Mouse (Mus musculus) left cerebral cortex, postnatal 14 days (tissue): ENCODE measurements around the gene Gm20388. TPM values are rescaled to one million over a fixed set of nuclear protein-coding genes. Genes with fewer than 3 reads are reported as not detected.

Experiments used
- DNase-seq, 2 experiments: peaks; one replicate each; pipeline ENCODE4 v3.0.0; 2021 to 2022; ENCODE audit warnings: low spot score in 2 of 2, mixed read lengths in 1 of 2
- intact Hi-C: fragments of 180-260 bp; cut with DNase I; formaldehyde crosslinking; loops from one replicate; pipeline ENCODE4 v1.15.1; 2025
- total RNA-seq, 2 experiments: library from RNA; stranded (reverse); gene quantifications; 2 replicates each; pipeline ENCODE4 v1.2.3; 2021

Gm20388 gene
- total RNA-seq, 2 experiments from 2014 or later, result 2.8 to 7.3 TPM

DNA sequence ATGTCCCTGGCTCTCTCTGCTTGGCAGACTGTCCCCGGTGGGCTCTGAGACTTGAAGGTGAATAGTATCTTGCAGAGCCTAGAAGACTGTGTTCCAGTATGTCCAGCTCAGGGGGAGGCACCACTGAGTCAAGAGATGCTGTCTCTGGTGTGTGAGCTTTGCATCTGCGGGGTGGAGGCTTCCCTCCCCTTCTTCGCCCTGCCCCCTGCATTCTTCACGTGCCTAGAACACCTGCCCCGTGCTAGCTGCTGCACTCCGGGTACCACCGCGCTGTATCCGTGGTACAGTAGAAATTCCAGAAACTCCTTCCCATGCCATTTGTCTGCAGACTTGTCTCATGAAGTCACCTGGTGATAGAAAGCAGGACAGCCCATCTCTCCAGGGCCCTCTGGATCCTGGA lies 2163.3 kb downstream of the Gm20388 start:
- DNase-seq, result no peak
- intact Hi-C loops, result no loop called here

DNA sequence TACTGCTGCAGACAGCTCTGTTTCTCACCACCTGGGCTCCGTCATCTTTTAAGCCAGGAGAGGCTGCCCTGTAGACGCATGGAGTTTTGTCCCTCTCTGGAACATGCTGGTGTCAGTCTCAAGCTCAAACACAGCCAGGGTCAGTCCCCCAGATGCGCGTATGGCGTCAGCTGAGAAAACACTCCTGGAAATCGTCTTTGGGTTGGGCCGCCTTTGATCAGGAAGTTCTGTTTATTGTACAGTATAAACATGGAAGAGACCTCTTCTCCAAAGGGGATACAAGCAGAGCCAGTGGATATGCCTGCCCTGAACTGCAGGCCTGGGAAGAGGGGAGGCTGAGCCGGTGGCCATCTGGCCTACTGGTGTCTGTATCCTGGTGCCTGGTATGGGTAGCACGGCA lies 2163.8 kb downstream of the Gm20388 start:
- intact Hi-C loops, result no loop called here

DNA sequence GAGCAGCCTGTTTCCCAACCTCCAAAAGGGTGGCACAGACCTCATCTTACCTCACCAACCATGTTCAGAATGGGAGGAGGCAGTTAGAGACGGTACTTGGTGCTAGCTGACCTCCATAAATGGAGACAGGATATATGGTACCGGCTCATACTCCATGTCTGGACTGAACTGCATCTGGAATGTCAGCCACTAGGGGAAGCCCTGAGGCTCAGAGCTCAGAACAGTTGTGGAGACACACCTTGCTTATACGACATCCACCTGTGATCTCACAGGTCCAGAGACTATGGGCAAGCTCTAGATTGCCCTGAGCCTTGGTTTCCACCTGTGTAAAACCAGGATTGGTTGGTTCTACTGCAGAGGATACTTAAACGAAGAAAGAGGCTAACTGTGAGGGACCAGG lies 2164.3 kb downstream of the Gm20388 start:
- intact Hi-C loops, result no loop called here
- no peak for DNase-seq

More for the DNA sequence above, 2163.8 kb downstream of the Gm20388 start:
- DNase-seq, result no peak

DNA sequence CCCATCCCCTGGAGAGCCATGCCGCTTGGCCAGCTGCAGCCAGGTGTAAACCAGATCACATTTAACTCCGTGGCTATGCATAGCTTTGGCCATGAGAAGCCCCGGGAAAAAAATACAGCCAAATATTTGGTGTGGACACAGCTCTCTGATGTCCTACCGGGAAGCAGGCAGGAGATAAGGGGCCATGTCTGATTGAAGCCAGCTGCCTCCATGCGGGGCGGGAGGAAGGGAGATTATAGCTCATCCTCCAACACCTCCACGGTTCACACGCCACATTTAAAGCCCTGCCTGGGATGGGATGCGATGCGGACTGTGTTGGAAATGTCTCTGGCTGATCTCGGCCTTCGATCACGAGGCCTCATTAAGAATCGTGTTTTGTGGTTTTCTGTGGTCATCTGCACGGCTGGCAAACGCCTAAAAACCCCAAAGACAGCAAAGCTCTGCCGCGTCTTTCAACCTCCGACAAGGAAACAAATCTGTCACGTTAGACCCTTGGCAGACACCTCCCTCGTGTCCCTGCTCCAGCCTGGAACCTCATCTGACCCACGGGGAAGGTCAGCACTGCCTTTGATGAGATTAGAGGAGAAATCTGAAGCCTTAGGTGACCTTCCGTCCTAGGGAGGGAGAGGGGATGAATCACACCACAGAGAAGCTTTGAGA lies 2165.7 kb downstream of the Gm20388 start:
- DNase-seq, result no peak
- intact Hi-C loops, result no loop called here

DNA sequence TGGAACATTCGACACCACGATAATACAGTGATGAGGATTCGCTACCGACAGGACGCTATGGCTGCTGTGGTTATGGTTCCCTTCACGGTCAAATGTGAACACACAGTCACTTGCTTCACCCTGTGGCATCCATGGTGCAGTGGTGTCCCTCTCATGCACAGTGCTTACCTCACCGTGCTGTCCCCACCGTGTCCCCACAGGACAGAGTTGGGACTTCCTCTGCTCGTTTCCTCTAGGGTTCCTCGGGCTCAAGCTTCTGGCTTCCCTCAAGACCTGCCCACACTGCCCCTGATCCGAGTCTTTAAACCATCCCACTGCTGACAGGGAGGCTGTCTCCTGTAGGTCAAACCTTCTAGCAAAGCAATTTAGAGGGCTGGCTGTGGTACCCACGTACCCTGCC lies 2167.7 kb downstream of the Gm20388 start:
- intact Hi-C loops, result no loop called here
- DNase-seq, result no peak

DNA sequence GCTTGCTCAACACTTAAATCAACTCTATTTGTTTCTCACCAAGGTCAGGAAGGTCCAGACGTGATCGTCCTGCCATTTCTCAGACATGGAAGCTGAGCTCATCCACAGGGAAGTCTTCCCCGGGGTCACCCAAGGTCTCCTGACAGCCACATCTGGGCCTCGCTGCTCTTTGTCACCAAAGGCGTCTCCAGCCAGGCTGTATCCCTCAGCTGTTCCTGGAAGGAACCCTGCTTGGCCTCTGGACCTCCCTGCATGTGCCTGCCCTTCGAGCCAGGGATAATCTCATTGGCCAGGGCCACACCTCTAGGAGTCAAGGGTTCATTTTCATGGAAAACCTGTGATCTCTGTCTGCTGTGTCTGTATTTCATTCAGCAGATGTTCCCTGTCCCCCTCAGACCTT lies 2168.5 kb downstream of the Gm20388 start:
- intact Hi-C loops, result no loop called here
- no peak for DNase-seq

DNA sequence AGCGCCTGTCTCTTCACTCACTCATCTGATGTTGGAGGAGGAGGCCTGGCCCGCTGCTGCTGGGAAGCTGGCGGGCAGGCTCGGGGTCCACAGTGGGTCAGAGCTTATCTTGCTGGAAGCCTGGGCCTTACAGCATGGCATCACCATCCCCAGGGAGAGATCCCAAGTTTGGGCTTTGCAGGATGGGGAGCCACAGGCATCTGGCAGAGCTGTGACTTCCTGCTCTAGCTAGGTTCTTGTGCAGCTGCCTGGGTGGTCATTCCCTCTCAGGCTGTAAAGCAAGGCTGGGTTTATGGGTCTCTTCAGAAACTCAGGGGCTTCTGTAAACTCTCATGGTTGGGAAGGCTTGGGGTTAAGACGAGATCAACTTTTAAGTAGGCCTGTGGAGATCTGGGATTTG lies 2169.7 kb downstream of the Gm20388 start:
- no peak for DNase-seq
- intact Hi-C loops, result no loop called here

DNA sequence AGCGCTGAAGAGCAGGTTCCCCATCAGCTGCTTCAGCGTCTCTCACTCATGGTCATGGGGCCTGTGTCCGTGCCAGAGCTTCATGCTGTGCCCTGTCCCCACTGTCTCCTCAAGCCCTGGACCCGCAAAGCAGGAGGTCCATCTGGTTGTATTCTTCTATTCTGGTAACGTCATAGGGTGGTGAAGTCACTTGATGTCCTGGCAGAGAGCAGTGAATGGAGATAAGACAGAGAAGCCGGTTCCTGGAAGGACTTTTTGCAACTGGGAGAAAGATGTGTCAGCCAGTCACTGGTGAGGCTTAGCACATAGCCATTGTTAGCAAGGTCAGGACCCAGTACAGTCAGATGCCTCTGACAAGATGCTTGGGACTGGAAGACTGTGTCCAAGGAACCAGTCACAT lies 2172.8 kb downstream of the Gm20388 start:
- DNase-seq, result no peak
- intact Hi-C loops, result no loop called here

DNA sequence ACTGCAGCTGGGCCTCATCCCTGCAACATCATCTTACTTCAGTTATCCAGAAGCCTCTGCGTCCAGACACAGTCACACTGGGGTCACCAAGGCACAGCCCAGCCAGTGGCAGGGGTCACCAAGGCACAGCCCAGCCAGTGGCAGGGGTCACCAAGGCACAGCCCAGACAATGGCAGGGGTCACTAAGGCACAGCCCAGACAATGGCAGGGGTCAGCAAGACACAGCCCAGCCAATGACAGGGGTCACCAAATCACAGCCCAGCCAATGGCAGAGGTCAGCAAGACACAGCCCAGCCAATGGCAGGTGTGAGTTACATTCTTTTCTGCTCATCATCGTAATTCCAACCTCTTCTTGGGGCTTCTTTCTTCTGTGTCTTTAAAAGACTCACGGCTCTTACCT lies 2173.5 kb downstream of the Gm20388 start:
- intact Hi-C loops, result no loop called here
- DNase-seq, result no peak

DNA sequence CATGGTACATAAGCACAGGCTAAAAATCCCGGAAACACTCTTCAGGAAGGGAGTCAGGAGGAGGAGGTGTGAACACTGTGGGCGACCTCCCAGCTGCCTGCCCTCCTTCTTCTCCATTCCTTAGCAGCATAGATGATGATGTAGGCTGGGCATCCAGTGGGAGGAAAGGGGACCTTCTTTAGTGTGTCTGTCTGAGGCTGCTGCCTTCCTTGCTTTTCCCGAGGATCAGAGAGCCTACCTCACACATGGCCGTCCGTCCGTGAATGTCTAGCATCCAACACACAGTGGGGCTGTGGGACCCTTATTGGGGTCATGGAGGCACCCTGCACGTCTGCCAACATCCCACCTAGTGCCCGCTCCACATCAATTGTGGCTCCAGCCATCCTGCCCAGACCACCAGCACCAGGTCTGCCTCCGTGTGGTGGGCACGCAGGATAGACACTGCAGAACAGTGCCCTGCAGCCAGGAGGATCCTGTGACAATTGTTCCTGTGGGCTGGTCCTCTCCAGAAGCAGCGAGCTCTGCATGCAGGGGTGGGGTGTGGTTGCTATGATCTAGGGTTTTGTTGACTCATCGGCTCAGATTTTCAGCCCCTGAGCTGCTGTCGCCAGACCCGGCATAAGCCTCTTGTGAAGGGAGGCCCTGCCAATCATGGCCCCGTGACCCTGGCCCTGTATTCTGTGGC lies 2174.2 kb downstream of the Gm20388 start:
- intact Hi-C loops, result no loop called here
- peak; percentile 69 to 86 for DNase-seq

DNA sequence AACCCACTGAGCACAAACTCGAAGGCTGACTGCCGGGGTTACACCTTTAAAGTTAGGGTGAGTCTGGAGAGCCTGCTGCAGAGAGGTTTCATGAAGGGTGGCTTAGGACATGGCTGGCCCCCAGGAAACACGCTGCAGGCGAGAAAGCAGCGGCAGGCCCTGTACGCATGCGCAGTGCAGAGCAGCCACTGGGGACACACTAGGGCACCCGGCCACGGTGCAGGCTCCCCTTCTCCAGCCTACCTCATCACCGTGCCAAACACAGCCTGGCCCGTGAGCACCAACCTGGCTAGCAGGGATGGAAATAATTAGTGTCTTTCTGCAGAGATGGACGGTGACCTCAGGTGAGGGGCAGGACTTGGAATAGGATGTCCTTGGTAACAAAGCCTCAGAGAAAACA lies 2175.4 kb downstream of the Gm20388 start:
- intact Hi-C loops, result no loop called here
- DNase-seq, result no peak

DNA sequence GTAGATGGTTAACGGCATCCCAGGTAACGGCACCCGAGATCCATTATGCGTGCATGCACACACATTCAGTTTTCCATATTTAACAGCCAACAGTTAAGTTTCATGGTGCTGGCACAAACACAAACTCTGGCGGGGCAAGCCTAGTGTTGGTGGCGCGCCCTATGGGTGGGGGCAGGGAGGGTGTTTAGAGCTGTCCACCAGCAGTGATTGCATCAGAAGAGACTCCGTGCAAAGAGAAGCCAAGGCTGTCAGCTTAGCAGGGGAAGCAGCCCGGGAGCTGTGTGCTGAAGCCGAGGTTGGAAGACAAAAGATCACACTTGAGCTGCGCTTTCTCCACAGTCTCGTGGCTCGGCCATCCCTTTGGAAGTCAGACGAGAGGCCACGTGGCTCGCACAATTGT lies 2178.0 kb downstream of the Gm20388 start:
- no peak for DNase-seq
- intact Hi-C loops, result no loop called here

DNA sequence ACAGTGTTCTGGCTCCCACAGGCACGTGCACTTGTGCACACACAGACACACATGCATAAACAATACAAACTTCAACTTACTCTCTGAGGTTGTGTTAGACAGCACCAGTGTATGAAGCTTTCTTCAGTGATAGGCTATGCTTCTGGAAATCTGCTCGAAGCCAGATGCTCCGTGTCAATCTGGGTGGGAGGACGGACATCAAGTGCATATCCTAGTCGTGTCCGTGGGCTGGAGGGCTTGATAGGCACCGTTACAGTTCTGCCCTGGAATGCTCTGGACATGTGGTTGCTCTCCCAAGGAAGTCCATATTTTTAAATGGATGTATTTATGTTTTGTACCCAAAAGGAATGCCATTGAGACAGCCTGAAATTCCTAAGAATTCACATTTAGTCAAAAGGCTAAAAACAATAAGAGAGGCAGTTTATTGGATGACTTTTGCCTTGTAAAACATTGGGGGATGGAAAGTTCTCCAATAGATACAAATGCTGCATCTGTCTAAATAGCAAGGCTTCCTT lies 2178.6 kb downstream of the Gm20388 start:
- intact Hi-C loops, result no loop called here
- peak in 1 of 2 experiments; percentile 25 for DNase-seq

DNA sequence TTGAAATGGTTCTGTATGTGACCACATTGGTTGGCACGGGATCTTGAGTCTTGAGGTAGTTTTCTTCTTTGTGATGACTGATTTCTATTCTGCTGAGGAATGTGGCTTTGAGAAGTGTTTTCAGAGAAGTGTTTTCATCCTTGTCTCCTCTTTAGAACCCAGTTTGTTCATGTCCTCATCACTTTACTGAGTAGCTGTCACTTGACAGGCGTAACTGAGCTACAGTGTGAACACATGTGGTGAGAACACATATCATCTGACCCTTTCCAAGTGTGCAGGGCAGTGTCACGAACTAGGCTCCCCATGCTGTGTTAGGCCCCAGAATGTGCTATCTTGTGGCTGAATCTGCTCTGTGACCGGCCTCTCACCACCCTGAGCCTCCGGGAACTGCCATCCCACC lies 2181.8 kb downstream of the Gm20388 start:
- intact Hi-C loops, result no loop called here
- no peak for DNase-seq

DNA sequence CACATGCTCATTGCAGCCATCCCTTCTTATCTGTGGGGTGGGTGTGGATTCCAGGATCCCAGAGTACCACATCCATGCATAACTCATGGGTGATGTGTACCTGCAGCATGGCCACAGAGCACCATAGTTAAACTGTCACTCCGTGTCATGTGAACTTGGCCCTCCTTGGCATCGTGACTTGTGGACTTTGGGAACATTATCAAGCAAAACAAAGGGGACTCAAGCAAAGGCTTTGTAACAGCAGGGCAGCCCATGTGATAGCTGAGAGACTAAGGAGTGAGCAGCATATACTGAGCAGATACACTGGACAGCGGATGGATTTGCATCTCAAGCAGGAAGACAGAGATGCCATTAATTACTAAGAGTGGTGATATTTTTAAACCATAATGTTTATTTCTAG lies 2188.1 kb downstream of the Gm20388 start:
- DNase-seq, result no peak
- intact Hi-C loops, result no loop called here

DNA sequence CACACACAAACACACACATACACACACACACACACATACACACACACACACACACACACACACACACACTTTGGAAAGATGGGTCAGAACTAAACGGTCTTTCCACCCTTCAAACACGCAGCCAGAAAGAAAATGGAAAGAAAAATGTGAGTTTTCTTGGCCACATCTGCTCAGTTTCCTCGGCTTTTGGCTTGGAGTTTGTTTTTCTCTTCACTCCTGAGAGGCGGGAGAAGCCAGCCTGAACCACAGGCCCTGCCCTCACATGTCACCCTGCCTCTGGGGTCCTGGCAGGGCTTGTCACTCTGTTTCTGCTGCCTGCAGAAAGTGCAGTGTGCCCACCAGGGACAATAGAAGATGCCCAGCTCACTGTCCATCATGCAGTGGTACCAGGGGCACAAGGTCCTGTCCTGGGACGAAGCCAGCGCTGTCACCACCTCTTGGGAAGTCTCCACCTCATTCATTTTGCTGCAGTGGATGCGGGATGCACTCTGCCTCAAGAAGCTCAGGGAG lies 2189.1 kb downstream of the Gm20388 start:
- intact Hi-C loops, result no loop called here
- no peak for DNase-seq

DNA sequence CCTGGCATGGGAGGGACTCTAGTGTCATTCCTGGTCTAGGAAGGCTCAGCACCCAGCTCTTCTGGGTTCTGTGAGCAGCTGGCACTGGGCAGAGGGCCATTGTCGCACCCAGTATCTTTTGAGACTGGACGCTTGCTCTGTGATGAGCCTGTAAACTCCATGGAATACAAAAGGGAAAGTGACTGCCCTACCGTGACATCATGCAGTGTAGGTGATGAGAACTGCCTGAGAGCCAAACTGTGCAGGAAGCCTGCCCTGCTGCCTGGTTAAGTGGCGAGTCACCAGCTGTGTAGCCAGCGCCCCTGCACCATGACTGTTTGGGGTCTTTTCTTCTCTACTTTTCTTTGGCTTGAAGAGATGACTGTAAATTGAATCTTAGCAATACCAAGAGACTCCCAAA lies 2191.2 kb downstream of the Gm20388 start:
- intact Hi-C loops, result no loop called here
- no peak for DNase-seq

DNA sequence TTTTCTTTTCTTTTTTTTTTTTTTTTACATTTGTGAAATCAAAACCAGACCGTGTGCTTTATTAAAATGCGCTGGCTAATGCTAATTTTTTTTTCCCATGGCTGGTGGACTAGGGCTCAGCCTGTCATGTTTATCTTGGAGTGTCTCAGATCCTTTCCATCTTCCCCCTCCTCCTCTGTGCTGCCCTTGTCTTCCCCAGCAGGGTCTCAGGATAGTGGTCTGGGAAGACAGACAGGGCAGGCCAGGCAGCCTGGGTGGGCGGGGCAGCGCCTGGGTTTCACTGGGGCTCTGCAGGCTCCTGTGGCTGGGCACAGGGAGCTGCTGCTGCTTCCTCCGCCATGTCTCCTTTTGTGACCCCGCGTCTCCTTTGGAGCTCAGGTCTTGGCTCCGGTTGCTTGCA lies 2191.6 kb downstream of the Gm20388 start:
- intact Hi-C loops, result no loop called here
- no peak for DNase-seq

DNA sequence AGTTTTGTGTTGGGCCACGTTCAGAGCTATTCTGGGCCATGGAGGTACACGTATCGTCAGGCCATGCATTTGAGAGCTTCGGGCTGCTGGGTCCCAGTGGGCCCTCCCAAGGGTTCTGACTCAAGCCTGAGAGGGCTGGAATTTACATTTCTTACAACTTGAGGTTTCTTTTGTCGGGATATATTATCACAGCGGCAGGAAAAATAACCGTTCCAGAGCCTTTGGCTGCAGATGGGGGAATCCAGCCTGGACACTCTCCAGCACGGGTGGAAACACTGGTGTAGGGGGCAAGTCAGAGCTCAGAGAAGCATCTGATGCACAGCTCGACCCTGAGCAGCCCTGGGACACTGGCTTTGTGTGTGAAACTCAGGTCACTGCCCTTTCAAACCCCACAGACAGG lies 2192.6 kb downstream of the Gm20388 start:
- intact Hi-C loops, result no loop called here
- DNase-seq, result no peak

DNA sequence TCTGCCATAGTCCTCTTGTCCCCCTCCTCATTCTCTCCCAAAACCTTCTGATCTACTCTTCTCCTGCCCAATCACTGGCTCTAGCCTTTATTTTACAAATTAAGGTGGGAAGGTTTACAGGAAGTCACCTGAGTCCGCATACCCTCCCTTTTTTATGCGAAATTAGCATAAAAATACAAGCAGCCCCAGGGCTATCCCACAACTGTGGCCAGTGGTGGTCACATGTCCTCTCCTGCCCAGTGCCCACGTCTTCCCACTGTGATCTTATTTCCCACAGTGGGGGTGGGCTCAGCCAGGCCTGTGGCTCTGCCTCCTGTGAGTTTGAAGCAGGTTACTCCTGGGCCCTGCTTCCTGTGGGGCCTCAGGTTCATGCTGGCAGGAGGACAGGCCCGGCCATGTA lies 2194.0 kb downstream of the Gm20388 start:
- no peak for DNase-seq
- intact Hi-C loops, result no loop called here

DNA sequence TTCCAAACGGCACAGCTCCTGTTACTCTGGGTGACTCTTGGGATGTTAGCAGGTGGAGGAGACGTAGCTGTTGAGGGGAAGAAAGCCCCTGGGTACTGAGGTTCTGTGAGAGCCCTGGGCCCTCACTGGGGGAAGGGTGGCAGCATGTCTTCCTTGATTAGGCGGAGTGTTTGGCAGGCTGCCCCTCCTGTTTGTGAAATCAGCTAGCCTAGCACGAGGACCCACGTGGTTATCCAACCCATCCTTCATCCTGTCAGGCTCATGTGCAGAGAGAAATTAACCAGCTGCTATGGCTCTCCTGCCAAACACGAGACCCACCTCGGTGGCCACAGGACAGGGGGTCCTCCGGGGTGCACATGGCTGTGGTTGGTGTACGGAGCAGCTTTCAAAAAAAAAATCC lies 2195.6 kb downstream of the Gm20388 start:
- intact Hi-C loops, result no loop called here
- peak; percentile 40 to 55 for DNase-seq
